Mouse (Mus musculus) adrenal gland, adult 2 months (tissue): ENCODE results near the gene Vangl2. TPM values are rescaled to one million over a fixed set of nuclear protein-coding genes. Genes with fewer than 3 reads are reported as not detected.

Experiments used
- DNase-seq: peaks from one replicate; pipeline ENCODE4 v3.0.0; 2021
- long read RNA-seq: library from polyadenylated mRNA; stranded (forward); transcript quantifications from one replicate; pipeline ENCODE4 v2.0.0, GENCODE M21; 2021
- polyA plus RNA-seq: library from polyadenylated mRNA; depleted of rRNA; stranded (reverse); fragments of >200 nt; gene quantifications from 2 replicates; pipeline ENCODE4 v1.2.3, GENCODE M21; 2012; rRNA removed
- total RNA-seq, 2 experiments: library from RNA; stranded (reverse); gene quantifications; 2 replicates each; pipeline ENCODE4 v1.2.3; 2021

Vangl2 gene
- 1 to 10 TPM; 1.7 to 6.2 TPM for total RNA-seq
- 2.9 and 3.6 TPM in 2 replicates for polyA plus RNA-seq
- long read RNA-seq, result 0 reads

DNA sequence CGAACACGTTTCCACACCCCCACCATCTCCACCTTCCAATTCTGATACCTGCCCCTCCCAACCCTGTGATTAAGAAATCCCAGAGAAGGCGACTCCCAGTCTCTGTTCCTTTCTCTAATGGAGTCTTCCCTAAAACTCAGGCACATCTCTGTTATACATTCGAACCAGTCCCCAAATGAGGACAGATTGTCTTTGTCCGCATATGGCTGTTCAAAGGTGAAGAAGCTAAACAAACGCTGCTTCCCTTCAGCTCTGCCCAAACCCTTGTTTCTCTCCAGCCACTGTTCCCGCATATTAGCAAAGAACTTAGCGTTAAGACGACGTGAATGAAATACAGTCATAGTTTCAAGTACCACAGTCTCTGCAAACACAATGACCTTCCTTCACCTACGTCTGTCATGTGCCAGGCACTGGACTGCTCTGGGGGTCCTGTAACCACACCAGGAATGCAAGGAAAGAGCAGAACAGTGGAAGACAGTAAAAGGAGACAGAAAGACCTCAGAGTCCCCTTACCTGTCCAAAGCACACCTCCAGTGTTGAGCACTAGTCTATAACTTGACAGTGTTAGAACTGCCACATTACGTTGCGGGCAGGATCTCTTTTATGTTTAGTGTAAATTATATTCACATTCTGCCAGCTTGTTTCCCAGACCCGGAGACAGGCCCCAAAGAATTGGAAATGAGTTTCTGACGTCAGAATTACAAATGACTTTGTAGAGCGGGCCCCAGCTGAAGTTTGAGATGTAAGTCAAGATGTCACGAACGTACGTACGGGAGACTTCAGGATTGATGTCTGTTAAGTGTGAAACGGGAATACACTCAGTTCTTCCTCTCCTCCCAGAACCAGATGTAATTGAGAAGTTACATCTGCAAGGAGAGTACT, at the start of gene Vangl2:
Gene Vangl2 (minus strand): TSS at position 51 of the 882 bp plus-strand sequence.
- no peak for DNase-seq

DNA sequence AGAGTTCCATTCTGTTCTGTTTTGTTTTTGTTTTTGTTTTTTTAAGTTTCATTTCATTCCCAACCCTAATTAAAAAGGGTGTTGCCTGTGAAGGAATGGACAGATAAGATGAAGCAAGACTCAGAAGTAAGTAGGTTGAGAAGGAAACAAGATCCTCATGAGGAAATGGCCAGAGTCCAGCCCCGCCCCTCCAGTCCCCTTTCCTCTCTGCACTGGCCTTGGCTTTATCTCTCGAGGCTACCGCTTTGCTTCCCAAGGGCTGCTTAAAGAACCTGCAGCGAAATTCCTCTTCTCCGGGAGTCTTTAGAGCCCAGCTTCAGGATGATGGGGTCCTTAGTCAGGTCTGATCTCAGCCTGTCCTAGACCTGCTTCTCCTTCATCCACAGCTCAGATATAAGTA, 49.7 kb upstream of the Vangl2 start:
- DNase-seq, result peak; percentile 58

DNA sequence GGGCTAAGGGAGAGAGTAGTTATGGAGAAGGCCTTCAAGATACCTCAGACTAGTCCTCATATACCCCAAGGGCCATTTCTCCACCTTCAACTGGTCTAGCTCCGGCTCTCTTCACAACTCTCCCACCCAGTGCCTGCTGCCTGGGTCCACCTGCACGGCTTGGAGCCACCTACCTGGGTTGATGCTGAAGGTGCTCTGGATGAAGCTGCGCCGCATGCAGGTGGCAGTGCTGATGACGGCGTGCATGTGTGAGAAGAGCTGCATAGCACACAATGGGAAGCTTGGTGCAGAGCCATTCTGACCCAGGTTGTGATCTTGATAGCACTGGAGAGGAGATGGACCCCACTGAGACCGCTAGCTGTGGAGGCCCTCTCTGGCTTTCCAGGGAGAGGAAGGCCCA, 44.4 kb upstream of the Vangl2 start:
- no peak for DNase-seq

DNA sequence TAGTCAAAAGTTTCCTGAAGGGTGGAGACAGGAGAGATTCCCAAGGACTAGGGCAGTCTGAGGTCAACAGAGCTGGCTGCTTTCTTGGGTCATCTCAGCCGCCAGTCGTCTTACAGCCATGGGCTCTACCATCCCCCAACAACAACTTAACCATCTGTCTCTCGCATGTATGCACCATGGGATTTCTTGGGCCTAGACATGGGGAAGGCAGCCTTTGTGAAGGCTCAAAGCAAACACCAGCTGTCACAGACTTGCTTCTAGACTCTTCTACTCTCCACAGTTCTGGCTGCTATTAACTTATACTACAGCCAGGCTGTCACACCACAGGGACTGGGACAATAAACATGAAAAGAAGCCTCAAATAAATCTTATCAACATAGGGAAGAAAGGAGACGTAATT, 43.3 kb upstream of the Vangl2 start:
- DNase-seq, result no peak

DNA sequence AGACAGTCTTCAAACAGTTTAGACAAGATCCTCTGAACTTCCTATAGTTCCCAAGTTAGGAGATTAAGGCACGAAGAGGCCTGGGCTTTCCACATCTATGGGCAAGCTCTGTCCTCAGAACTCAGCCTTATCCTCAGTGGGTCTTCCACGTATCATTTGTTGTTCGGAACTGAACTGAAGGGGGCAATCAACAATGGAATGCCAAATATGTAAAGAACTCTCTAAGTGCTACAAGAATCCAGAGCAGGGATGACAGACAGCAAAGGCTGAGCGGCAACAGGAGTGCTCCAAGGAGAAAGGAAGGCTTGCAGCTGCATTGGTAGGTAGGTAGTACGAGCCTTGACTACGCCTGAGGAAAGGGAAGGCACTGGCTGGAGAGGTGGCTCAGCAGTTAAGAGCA, 42.0 kb upstream of the Vangl2 start:
- DNase-seq, result no peak

DNA sequence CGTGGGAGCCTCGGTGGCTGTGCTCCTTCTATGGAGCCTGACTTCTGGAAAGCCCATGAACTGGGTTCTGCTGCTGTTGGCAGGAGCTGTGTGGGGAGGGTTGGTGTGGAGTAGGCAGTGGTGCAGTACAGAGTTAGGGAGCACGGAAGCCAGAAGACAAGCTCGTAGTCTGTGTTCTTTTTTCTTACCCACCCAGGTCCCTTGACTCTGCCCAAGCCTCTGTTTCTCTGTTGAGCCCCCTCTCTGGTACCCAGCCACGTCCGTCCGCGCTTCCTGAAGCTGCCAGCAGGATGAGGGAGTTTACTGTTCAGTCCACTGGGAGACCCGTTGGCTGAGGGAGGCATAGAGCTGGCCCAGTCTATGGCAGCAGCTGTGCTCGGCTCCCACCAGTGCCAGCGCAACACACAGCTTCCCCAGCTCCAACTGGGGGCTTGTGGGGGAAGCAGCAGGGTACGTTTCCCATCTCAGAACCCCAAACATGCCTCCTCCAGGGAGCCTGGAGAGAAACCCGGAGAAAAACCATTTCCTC, 36.4 kb upstream of the Vangl2 start:
- no peak for DNase-seq

DNA sequence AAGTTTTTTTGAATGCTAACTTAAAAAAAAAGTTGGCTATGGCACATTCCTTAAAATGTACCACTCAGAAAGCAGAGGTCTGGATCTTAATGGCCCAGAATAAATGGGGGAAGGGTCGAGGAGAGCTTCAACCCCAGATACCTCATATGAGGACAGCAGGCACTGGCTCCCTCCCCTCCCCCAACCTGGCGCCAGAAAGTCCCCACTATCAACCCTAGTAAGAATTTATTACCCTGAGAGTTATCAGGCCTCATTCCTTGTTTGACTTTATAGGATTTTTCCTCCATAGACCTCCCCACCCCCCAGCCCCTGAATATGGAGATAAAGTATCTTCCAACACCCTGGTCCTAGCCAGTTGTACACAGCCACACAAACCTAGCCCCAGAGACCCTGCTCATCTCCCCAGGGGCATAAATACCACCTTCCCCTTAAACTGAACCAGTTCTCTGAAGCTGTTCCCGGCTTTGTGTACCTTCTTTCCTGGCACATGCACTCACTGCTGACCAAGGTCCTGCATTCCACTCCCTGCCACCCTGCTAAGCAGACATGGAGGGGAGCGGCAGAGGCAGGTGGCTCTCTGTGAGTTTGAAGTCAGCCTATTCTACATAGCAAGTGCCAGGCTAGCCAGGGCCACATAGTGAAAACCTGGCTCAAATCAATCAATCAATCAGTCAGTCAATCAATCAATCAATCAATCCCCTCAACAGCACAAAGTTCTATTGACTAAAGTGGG, 35.2 kb upstream of the Vangl2 start:
- no peak for DNase-seq

DNA sequence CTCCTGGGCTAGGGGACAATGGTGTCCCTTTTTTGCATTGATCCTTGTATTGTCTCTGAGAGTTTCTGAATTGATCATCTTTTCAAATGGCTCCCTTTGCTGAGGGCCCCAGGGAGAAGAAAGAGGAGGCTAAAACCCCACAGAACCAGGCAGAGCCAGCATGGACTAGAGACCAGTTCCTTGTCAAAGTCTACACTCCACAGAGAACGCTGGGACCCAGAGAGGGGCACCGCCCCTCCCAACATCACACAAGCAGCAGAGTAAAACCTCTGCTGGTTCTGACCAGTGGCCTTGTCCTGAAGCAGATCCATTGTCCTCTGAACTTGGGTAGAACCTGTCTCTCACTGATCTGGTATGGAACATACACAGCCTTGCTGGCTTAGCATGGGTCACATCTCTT, 33.9 kb upstream of the Vangl2 start:
- DNase-seq, result no peak

DNA sequence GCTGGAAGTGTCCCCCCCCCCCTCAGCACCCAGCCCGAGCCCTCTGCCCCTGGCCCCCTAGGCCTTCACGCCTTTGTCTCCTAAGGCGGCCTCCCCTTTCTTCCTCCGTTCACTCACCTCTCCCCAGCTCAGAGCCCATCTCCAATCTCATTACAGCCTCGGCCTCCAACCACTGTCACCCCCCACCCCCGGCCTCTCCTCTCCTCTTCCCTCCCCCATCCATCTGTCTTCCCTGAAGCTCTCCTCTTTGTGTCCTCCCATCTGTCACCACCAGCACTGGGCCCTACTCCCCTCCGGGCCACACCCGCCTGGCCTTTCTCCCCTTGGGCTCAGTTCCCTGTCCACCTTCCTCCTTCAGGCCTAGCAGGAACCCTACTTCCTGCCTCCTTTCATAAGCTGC, 33.0 kb upstream of the Vangl2 start:
- no peak for DNase-seq

DNA sequence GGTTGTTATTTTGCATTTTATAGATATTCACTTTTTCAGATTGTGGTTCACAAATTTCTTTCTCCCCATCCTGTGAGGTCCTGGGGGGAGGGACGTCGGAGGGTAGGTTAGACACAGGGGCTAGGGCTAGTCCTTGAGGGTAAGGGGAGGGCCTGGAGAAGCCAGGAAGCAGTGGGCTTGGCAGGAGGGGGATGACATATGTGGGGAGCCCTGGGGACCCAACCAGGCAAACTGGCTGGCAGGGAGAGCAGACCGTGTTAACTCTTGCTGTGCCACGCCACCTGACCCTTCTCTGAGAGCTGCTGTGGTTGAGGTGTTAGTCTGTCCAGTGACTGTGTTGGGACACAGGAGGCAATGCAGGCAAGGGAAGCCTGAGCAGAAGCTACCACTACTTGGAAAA, 32.4 kb upstream of the Vangl2 start:
- no peak for DNase-seq

DNA sequence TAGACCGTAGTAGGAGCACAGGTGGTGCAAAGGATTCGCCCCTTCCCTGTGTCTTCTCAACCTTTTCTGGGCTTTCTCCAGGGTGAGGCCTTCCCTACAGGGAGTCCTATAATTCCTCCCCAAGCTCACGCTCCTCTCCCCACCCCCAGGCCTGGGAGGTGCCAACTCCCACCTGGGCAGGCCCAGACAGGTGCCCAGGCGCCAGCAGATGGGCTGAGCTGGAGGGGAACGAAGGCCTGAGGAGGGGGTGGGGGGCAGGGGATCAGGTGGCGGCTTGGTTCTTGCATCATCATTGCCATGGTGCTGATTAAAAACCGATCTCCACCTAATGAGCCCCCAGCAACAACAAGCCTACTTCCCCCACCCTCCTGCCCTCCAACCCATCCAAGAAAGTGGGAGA, 30.6 kb upstream of the Vangl2 start:
- no peak for DNase-seq

DNA sequence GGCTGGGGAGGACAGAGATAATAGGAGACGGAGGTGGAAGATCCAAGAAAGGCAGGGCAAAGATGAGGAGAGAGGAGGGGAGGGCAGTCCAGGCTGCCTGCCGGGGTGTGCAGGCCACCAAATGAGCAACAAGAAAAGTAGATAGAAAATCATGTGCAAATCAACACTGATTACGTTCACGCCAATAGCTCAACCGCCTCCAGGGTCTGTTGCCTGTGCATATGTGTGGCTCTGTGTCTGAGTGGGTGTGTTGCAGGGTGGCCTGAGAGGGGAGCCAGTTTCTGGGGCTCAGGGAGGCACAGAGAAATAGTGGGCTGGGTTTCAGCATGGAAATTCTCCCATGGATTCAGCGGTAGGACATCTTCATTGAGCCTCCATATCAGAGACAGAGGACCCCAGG, 30.1 kb upstream of the Vangl2 start:
- DNase-seq, result no peak

DNA sequence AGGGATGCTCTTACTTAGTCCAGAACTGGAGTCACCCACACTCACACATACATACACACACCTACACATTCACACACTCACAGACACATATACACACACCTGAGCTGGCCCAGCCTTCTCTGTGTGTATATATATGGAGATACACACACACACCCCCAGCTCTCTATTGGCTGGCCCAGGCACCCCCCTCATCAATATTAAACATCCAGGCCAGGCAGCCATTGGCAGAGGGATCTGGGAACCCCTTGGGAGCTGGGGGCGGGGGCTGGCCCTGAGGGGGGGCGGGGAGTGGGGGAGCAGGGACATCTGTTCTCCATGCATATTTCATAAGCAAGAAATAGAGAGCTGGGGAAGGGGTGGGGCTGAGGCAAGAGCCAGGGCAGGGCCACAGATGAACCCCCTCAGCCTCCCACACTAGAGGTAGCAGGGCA, 29.3 kb upstream of the Vangl2 start, which contains the start of gene Nhlh1:
Gene Nhlh1 (minus strand): TSS at position 83 of the 431 bp plus-strand sequence.
- no peak for DNase-seq

DNA sequence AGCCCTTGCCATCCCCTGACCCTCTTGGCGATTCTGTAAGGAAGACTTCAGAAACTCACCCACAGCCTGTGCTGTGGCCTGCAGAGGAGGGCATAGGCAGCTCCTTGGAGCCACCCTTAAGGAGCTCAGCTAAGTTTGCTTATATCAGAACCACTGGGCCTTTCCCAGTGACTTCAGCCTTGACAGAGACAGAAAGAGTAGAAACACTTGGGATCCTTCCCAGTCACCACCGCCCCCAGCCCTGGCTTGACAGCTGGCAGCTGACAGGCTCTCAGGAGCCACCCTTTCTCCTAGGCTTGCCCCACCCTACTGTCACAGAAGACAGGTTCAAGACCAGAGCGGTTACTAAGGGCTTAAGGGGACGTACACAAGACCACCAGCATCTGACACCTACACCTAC, 28.0 kb upstream of the Vangl2 start:
- no peak for DNase-seq

DNA sequence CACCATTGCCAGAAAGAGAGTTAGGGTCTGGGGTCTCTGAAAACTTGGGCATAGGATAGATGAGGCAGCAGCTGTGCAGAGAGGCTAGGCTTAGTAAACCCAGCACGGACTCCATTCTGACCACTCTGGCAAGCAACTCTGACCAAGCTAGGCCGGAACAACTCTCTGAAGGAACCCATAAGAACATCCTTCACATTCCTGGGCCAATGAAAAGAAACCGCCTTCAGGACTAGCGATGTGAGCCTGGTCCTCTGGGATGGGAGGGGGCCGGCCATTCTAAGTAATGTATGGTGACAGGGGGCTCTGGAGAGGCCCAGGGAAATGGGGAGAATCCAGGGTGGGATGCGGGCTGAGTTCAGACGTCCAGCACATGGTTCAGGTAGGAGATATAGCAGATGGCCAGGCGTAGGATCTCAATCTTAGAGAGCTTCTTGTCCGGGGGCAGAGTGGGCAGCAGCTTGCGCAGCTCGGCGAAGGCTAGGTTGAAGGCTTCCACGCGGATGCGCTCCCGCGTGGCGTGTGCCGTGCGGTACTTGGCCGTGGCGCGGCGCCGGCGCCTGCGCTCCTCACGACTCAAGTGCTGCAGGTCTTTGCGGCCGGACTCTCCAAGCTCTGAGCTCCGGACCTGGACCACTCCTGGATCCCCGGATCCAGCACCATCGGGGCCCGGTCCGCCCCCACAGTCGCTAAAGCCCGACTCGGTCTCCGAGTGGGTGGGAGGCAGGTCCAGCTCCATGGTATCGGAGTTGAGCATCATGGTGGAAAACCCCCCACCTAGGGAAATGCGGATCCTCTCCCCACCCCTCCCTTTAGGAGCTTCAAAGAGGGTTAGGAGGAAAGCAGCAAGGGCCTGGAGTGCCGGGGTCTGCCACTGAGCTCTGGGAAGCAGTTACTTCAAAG, 25.5 kb upstream of the Vangl2 start:
- no peak for DNase-seq

DNA sequence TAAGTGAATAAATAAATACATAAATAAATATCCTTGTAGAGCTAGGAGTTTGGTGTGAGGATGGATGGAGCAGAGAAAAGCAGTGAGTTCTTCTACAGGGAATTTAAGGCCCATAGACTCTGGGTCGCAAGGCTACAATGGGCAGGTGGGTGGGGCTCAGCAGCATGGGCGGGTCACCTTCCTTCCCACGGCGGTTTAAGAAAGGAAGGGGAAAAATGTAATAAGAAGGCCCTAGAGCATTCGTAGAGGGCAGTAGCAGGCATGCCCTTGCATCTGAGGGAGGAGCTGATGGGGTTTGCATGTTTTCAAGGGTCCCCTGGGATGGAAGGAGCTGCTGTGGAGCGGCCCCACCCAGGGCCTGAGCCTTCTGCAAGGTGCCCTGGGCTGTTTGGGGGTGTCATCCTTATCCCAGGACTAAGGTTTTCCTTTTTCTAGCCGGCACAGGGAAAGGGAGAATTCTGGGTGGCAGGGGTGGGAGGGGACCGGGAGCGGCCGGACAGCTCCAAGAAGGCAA, 24.6 kb upstream of the Vangl2 start:
- no peak for DNase-seq

DNA sequence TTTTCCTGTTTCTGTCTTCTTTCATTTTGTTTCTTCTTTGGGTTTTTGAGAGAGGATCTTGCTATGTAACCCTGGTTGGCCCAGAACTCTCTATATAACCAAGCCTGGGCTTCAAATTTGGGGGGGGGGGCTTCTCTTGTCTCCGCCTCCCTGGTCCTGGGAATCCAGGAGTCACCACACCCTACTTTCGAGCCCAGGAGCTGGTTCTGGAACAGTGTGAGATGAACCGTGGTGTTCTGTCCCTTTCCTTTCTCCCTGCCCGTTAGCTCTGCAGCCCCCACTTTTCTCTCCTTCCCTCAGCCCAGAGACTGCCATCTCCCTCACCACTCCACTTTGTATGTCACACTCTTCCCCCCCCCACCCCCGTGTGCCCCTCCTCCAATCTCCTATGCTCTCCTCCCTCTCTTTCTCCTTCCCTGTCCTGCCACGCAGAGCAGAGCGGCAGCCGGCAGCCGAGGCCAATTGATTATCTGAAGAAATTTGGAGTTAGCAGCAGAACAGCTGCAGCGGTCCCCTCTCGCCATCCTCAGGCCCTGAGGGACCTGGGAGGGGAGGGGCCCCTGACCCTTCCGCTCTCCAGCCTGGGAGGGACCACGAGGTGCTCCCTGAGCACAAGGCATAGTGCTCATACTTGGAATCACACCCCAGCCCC, 21.0 kb upstream of the Vangl2 start:
- no peak for DNase-seq

DNA sequence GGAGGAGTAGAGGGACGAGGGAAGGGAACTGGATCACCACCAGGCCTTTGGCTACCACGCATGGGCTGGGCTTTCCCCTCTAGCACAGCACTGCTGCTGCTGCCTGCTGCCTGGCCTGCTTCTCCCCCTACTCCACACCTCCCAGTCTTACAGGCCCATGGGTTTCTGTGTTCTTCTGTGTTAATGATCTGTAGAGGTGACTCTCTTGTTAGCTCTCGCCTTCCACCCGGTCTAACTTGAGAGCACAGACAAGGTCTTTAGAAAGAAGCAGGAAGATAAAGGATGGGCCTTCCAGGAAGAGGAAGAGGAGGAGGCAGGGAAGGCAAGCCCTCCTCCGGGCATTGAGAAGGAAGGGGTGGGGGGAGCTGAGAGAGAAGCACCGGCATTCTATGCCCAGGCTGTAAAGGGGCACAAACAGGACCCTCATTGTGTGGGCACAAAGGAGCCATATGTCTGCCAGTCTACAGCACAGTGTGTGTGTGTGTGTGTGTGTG, 20.0 kb upstream of the Vangl2 start:
- DNase-seq, result no peak

DNA sequence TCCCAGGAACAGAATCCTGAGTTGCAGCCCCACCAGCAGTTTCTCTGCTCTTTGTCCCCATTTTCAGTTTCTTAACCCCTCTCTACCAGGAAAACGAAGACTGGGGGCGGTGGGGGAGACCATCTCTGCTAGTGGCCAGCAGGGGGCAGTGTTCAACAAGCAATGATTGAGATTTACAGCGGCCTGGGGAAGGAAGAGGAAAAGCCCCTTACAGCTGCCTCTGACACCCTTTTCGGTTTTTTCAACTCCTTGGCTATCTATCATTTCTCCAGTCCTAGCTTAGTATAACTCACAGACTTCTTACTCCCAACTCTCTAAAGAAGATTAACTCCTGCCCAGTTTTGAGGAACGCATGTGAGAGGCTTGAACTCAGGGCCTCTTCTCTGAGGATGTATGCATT, 18.7 kb upstream of the Vangl2 start:
- peak; percentile 56 for DNase-seq

DNA sequence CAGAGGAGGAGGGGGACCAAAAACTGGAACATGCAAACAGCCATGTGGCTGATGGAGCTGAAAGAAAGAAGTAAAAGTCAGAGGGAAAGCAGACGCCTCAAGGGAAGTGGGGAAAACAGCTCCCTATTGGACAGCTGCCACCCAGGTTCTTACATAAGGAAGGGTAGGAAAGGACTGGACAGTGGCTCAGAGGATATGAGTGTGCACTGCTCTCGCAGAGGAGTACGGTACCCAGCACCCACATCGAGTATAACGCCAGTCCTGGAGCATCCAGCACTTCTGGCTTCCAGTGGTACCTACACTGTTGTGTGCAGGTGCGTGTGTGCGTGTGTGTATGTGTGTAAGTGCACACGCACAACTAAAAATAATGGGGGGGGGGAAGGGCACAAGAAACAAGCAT, 18.2 kb upstream of the Vangl2 start:
- DNase-seq, result no peak

DNA sequence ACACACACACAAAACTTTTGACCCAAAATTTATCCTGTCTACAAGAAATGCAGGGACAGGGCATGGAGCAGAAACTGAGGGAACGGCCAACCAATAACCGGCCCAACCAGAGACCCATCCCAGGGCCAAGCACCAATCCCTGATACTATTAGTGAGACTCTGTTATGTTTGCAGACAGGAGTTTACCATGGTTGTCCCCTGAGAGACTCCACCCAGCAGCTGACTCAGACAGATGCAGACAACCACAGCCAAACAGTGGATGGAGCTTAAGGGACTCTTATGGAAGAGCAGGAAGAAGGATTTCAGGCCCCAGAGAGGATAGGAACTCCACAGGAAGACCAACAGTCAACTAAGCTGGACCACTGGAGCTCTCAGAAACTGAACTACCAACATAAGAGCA, 1.7 kb upstream of the Vangl2 start:
- no peak for DNase-seq
